Mouse (Mus musculus) layer of hippocampus, adult 9-11 months (tissue): ENCODE results near the gene Gm21028.
"Not testable (repeated sequence)": the region's sequence is repeated elsewhere in the genome, so short reads cannot be mapped to it uniquely, and the experiment has no call there.

Source experiments
- DNase-seq: peaks from one replicate; pipeline ENCODE4 v3.0.0; 2022

Gene Gm21028

GRCm38 (mm10) chr7:42578488-42578887 lies at the start of gene Gm21028:
TSS of gene Gm21028 (minus strand) at chr7:42578588.
- DNase-seq = no peak

- not testable (repeated sequence) for DNase-seq
Measured at GRCm38 (mm10) chr7:42595666-42596065, 17.3 kb upstream of the Gm21028 start.

GRCm38 (mm10) chr7:42592413-42592812 lies 14.0 kb upstream of the Gm21028 start, which contains the start of gene Zfp977:
TSS of gene Zfp977 (minus strand) at chr7:42592547.
- not testable (repeated sequence) for DNase-seq

- not testable (repeated sequence) for DNase-seq
Measured at GRCm38 (mm10) chr7:42591311-42591710, 12.9 kb upstream of the Gm21028 start.

- DNase-seq = no peak
Measured at GRCm38 (mm10) chr7:42551766-42552165, 26.6 kb downstream of the Gm21028 start.
